Mouse (Mus musculus): ENCODE measurements around the gene Abcd3. TPM values are rescaled to one million over a fixed set of nuclear protein-coding genes. Genes with fewer than 3 reads are reported as not detected.
A peak's percentile ranks its signal among the peaks of the same experiment; 100 is the strongest.

Gene Abcd3
- 53.5 and 58.8 TPM in 2 replicates for polyA plus RNA-seq (2014; fragmentation: Nextera tagmentation; extraction: Ambion mirVana)

DNA sequence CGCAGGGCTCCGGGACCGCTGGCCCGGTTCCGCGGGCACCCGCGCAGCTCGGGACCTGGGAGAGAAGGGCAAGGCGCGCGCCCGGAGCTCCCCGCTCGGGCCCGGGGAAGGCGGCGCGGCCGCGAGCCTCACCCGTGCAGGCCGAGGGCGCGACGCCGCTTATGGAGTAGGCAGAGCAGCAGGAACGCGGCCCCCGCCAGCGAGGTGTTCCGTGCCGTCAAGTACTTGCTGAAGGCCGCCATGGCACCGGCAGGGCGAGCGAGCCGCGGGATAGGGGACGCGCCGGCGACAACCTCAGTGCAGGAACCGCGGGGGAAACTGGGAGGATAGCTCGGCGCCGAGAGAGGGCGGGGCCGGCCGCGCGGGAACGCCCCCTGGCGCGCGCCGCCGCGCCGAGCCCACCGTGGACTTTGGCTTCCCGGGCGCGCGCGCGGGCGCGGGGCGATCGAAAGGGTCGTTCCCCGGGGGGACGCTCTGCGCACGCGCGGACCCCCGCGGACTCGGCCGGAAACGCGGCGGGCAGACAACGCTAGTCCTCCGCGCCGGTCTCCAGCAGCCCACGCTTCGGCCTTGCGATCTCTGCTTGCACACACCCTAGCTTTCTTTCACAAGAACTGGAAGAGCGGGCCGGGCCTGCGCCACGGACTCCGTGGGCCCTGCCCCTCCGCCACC lies at the start of gene Abcd3:
Gene Abcd3 (minus strand): TSS at position 426 of the 672 bp plus-strand sequence.
- peak within 1 kb of the TSS; percentile 61 for H3K4me2 ChIP-seq (ENCODE audit: low read depth, low read length)
- H3K36me3 ChIP-seq (ENCODE audit: control insufficient read depth, insufficient read depth, low read length), result no peaks in the 10 kb centered on the region
- H3K4me1 ChIP-seq (ENCODE audit: control insufficient read depth, insufficient read depth, low read length), result peaks cover 14% of the 10 kb centered on the region
- H3K4me3 ChIP-seq (ENCODE audit: low read depth, low read length), result peak within 1 kb of the TSS; percentile 85
- H3K27ac ChIP-seq (replicated peaks; ENCODE audit: low read depth, low read length), result peak within 1 kb of the TSS; percentile 98
- 0% methylated on average over 23 of the region's 99 CpGs for WGBS
- no peaks in the 10 kb centered on the region for H3K27me3 ChIP-seq (replicated peaks; ENCODE audit: control insufficient read depth, insufficient read depth, low read length)
- ATAC-seq (ENCODE audit: low read depth) (peak; percentile 89), DNase-seq (ENCODE audit: low spot score) (peak; percentile 95)
- H3K9ac ChIP-seq (ENCODE audit: low read depth, low read length), result peak within 1 kb of the TSS; percentile 94
- no peaks in the 10 kb centered on the region for H3K9me3 ChIP-seq (ENCODE audit: control insufficient read depth, low read length)

DNA sequence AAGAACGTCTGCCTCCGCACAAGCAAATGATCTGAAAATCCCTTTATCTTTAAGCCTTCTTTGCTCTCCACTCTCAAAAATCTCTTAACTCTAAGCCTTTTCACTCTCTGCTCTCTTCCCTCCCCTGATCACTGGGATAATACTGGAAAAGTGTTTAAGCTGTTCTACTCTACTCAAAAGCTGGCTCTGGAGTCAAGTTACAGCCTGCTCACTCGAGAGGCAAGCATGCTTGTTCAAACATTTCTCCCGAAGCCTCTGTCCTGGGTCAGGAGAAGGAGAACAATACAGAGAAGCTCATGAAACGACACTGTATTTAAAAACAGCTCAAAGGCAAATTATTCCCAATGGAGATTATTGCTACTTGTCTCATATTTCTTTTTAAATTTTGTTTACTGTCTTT lies 44.0 kb upstream of the Abcd3 start:
- Histone ChIP-seq H3K4me1 (ENCODE audit: control insufficient read depth, insufficient read depth, low read length) (peaks cover 14% of the 10 kb centered on the region; the same call in 1 of the 2 replicates), H3K4me3 (ENCODE audit: low read depth, low read length) (no peak overlapping the region), H3K4me2 (ENCODE audit: low read depth, low read length) (peak overlapping the region; percentile 15; the same call in 1 of the 2 replicates), H3K27me3 (replicated peaks; ENCODE audit: control insufficient read depth, insufficient read depth, low read length) (no peaks in the 10 kb centered on the region), H3K9me3 (ENCODE audit: control insufficient read depth, low read length) (no peaks in the 10 kb centered on the region), H3K36me3 (ENCODE audit: control insufficient read depth, insufficient read depth, low read length) (no peaks in the 10 kb centered on the region), H3K9ac (ENCODE audit: low read depth, low read length) (no peak overlapping the region), H3K27ac (replicated peaks; ENCODE audit: low read depth, low read length) (peak overlapping the region; percentile 35)
- 20% methylated on average over 5 of the region's 5 CpGs for WGBS
- peak; percentile 91 for ATAC-seq (ENCODE audit: low read depth)
- peak; percentile 91 for DNase-seq (ENCODE audit: low spot score)

DNA sequence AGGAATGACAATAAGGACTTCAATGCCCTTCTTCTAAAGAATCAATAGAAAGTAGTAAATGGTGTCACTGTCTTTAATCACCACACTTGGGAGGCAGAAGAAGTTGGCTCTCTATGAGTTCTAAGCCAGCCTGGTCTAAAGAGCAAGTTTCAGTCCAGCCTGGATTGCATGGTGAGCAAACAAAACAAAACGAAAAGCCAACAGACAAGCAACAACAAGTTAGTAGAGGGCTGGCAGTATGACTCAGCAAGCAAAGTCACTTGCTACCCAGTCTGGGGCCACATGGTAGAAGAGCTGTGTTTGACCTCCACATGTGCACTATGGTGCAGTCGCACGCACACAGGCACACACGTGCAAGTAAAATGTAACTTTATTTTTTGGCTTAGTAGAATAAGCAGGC lies 41.0 kb upstream of the Abcd3 start:
- Histone ChIP-seq H3K9me3 (ENCODE audit: control insufficient read depth, low read length) (no peaks in the 10 kb centered on the region), H3K4me3 (ENCODE audit: low read depth, low read length) (no peak overlapping the region), H3K4me2 (ENCODE audit: low read depth, low read length) (no peak overlapping the region), H3K27ac (replicated peaks; ENCODE audit: low read depth, low read length) (no peak overlapping the region), H3K36me3 (ENCODE audit: control insufficient read depth, insufficient read depth, low read length) (no peaks in the 10 kb centered on the region), H3K9ac (ENCODE audit: low read depth, low read length) (no peak overlapping the region), H3K4me1 (ENCODE audit: control insufficient read depth, insufficient read depth, low read length) (peaks cover 14% of the 10 kb centered on the region; the same call in 1 of the 2 replicates), H3K27me3 (replicated peaks; ENCODE audit: control insufficient read depth, insufficient read depth, low read length) (no peaks in the 10 kb centered on the region)
- DNase-seq (ENCODE audit: low spot score) (no peak), ATAC-seq (ENCODE audit: low read depth) (no peak)
- 88% methylated on average over 4 of the region's 4 CpGs for WGBS

DNA sequence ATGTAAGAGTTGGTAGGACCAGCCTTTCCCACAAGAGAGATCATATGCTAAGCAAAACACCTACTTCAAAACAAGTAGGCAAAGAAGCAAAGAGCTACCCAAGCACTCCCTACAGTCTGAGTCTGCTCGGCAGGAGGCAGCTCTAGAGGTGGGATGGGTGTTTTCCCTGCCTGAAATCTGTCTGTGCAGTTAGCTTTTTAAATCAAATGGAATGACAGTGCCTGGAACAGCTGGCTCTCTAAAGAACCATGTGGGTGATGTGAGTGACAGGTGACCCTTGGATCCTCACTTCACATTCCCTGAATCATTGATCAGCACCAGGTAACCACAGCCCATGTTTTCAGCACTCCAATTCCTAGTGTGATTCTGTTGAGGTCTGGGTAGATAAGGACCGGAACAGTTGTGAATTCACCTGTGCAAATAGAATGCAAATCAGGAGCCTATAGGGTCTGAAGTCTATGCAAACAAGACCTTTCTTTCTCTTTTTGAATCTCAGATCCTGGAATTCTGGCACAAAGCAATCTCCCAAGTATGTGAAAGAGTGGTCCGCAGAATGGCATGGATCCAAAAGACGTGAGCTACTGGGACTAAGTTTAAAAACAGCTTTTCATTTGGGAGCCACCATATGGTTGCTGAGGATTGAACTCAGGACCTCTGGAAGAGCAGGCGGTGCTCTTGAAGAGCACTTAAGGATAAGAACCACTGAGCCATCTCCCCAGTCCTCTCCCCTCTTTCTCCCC lies 38.8 kb upstream of the Abcd3 start:
- no peak for ATAC-seq (ENCODE audit: low read depth)
- no peak overlapping the region for H3K4me2 ChIP-seq (ENCODE audit: low read depth, low read length)
- no peaks in the 10 kb centered on the region for H3K9me3 ChIP-seq (ENCODE audit: control insufficient read depth, low read length)
- H3K9ac ChIP-seq (ENCODE audit: low read depth, low read length), result no peak overlapping the region
- DNase-seq (ENCODE audit: low spot score), result no peak
- no peaks in the 10 kb centered on the region for H3K36me3 ChIP-seq (ENCODE audit: control insufficient read depth, insufficient read depth, low read length)
- no peak overlapping the region for H3K27ac ChIP-seq (replicated peaks; ENCODE audit: low read depth, low read length)
- H3K4me3 ChIP-seq (ENCODE audit: low read depth, low read length), result no peak overlapping the region
- H3K27me3 ChIP-seq (replicated peaks; ENCODE audit: control insufficient read depth, insufficient read depth, low read length), result no peaks in the 10 kb centered on the region
- peaks cover 10% of the 10 kb centered on the region; the same call in 1 of the 2 replicates for H3K4me1 ChIP-seq (ENCODE audit: control insufficient read depth, insufficient read depth, low read length)
- WGBS, result 68% methylated on average over 5 of the region's 5 CpGs

DNA sequence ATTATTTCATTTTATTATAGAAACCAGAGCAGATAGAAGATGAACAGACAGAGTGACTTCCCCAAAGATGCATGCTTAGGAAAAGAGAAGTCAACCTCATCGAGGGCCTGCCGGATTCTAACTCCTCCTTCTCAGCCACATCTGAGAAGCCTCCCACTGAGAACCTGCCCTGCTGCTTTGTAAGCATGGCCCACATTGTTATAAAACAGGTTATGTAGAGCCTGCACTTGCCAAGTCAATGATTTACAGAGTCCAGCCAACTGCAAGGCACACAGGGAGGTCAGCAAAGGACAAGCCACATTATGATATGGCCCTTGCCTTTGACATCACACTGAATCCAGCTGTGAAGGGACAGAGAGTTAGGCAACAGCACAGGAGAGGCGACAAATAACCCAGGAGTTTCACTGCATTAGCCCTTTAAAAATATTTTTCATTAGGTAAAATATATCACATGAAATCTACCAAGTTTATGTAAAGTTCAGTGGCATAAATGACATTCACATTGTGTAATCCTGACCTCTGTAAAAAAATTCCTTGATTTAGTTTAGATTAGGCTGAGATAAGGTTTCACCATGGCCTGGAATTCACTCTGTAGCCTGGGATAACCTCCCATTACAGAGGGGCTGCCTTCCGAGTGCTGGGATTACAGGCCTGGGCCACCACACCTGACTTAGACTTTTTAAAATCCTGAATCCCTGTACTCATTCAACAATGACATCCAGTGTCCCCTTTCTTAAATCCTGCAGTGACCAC lies 37.1 kb upstream of the Abcd3 start:
- 50% methylated on average over 4 of the region's 4 CpGs for WGBS
- Histone ChIP-seq H3K36me3 (ENCODE audit: control insufficient read depth, insufficient read depth, low read length) (no peaks in the 10 kb centered on the region), H3K4me3 (ENCODE audit: low read depth, low read length) (no peak overlapping the region), H3K9me3 (ENCODE audit: control insufficient read depth, low read length) (no peaks in the 10 kb centered on the region), H3K9ac (ENCODE audit: low read depth, low read length) (no peak overlapping the region), H3K4me2 (ENCODE audit: low read depth, low read length) (no peak overlapping the region), H3K27ac (replicated peaks; ENCODE audit: low read depth, low read length) (no peak overlapping the region), H3K27me3 (replicated peaks; ENCODE audit: control insufficient read depth, insufficient read depth, low read length) (no peaks in the 10 kb centered on the region), H3K4me1 (ENCODE audit: control insufficient read depth, insufficient read depth, low read length) (no peaks in the 10 kb centered on the region)
- DNase-seq (ENCODE audit: low spot score), result no peak
- 0 out of 2 replicates have a peak, but pooled peaks have one; percentile 47 for ATAC-seq (ENCODE audit: low read depth)

DNA sequence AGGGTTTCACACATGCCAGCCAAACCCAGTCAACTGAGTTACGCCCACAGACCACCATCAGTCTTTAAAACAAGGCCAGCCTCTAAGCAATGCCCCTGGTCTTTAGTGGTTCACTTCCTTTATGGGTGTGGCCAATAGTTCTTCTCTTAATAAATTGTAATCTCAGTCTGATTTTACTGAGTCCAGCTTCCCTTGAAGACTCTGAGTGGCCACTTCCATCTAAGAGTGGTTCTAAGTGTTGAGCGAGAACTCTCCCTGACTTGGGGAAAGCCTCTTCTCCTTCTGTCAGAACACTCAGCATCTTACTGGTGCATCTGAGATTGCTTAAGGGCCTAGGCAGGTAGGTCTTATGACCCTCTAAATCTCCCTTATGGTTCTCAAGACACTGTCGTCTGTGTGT lies 35.9 kb upstream of the Abcd3 start:
- DNase-seq (ENCODE audit: low spot score) (no peak), ATAC-seq (ENCODE audit: low read depth) (no peak)
- Histone ChIP-seq H3K4me2 (ENCODE audit: low read depth, low read length) (no peak overlapping the region), H3K36me3 (ENCODE audit: control insufficient read depth, insufficient read depth, low read length) (no peaks in the 10 kb centered on the region), H3K27ac (replicated peaks; ENCODE audit: low read depth, low read length) (no peak overlapping the region), H3K9ac (ENCODE audit: low read depth, low read length) (no peak overlapping the region), H3K27me3 (replicated peaks; ENCODE audit: control insufficient read depth, insufficient read depth, low read length) (no peaks in the 10 kb centered on the region), H3K9me3 (ENCODE audit: control insufficient read depth, low read length) (no peaks in the 10 kb centered on the region), H3K4me1 (ENCODE audit: control insufficient read depth, insufficient read depth, low read length) (no peaks in the 10 kb centered on the region), H3K4me3 (ENCODE audit: low read depth, low read length) (no peak overlapping the region)
- 94% methylated on average over 3 of the region's 3 CpGs for WGBS

DNA sequence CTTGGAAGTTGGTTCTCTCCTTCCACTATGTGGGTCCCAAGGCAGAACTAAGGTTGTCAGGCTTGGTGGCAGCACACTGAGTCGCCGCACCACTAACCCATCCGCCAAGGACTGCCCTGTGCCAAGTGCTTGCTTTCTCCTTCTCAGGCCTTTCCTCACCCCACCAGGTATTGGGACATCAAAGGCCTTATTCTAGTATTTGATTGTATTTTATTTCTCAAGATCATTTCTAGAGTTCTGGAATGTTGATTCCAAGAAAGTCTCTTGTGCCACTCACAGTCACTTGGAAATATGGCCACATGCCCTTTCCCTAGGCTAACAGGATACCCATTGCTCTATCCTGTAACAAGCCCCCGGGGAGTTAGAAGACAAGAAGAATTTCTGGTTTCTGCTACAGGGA lies 35.3 kb upstream of the Abcd3 start:
- no peak for DNase-seq (ENCODE audit: low spot score)
- ATAC-seq (ENCODE audit: low read depth), result no peak
- 93% methylated on average over 4 of the region's 4 CpGs for WGBS
- H3K27me3 ChIP-seq (replicated peaks; ENCODE audit: control insufficient read depth, insufficient read depth, low read length), result no peaks in the 10 kb centered on the region
- H3K4me2 ChIP-seq (ENCODE audit: low read depth, low read length), result no peak overlapping the region
- H3K9ac ChIP-seq (ENCODE audit: low read depth, low read length), result no peak overlapping the region
- no peaks in the 10 kb centered on the region for H3K4me1 ChIP-seq (ENCODE audit: control insufficient read depth, insufficient read depth, low read length)
- no peak overlapping the region for H3K27ac ChIP-seq (replicated peaks; ENCODE audit: low read depth, low read length)
- H3K36me3 ChIP-seq (ENCODE audit: control insufficient read depth, insufficient read depth, low read length), result no peaks in the 10 kb centered on the region
- H3K4me3 ChIP-seq (ENCODE audit: low read depth, low read length), result no peak overlapping the region
- H3K9me3 ChIP-seq (ENCODE audit: control insufficient read depth, low read length), result no peaks in the 10 kb centered on the region

DNA sequence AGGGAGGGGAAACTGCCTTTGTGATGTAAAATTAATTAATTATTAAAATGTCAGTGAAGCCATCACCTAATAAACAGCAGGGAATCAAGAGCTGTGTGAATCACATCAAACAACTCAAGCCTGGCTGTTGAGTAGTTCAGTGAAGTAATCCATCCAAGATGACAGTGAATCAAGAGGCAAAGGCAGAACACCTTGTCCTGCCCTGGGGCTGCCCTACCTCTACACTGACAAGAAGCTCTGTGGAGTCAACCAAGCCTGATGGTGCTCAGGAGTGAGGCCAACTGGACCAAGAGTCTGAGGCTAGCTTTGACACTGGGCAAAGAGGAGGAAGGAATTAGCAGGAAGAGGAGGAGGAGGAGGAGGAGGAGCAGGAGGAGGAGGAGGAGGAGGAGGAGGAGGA lies 32.2 kb upstream of the Abcd3 start:
- Histone ChIP-seq H3K4me2 (ENCODE audit: low read depth, low read length) (no peak overlapping the region), H3K4me3 (ENCODE audit: low read depth, low read length) (no peak overlapping the region), H3K27ac (replicated peaks; ENCODE audit: low read depth, low read length) (no peak overlapping the region), H3K9me3 (ENCODE audit: control insufficient read depth, low read length) (no peaks in the 10 kb centered on the region), H3K36me3 (ENCODE audit: control insufficient read depth, insufficient read depth, low read length) (no peaks in the 10 kb centered on the region), H3K9ac (ENCODE audit: low read depth, low read length) (no peak overlapping the region), H3K27me3 (replicated peaks; ENCODE audit: control insufficient read depth, insufficient read depth, low read length) (no peaks in the 10 kb centered on the region), H3K4me1 (ENCODE audit: control insufficient read depth, insufficient read depth, low read length) (no peaks in the 10 kb centered on the region)
- ATAC-seq (ENCODE audit: low read depth), result no peak
- DNase-seq (ENCODE audit: low spot score), result no peak
